Mouse (Mus musculus) lung, postnatal 36 days (tissue): Measurements from ENCODE around the gene Nhlh1.
A peak's percentile ranks its signal among the peaks of the same experiment; 100 is the strongest.

Source experiments
- DNase-seq: peaks from one replicate; pipeline ENCODE4 v3.0.0; 2022; ENCODE audit warnings: mixed read lengths

Gene Nhlh1

GRCm38 (mm10) chr1:172057491-172057921 is at the start of gene Nhlh1:
Nhlh1 (minus strand) TSS chr1:172057573.
- DNase-seq: no peak

GRCm38 (mm10) chr1:172105101-172105500 is 47.7 kb upstream of the Nhlh1 start:
- no peak for DNase-seq

GRCm38 (mm10) chr1:172103619-172104018 is 46.2 kb upstream of the Nhlh1 start:
- DNase-seq: peak; percentile 60

- DNase-seq: no peak
Observed at GRCm38 (mm10) chr1:172099325-172100033, 42.1 kb upstream of the Nhlh1 start.

GRCm38 (mm10) chr1:172095202-172095601 is 37.8 kb upstream of the Nhlh1 start:
- DNase-seq: peak; percentile 36

- no peak for DNase-seq
Observed at GRCm38 (mm10) chr1:172094295-172094694, 36.9 kb upstream of the Nhlh1 start.

- peak; percentile 9 for DNase-seq
Observed at GRCm38 (mm10) chr1:172093522-172093921, 36.1 kb upstream of the Nhlh1 start.

GRCm38 (mm10) chr1:172082899-172083445 is 25.6 kb upstream of the Nhlh1 start:
- DNase-seq: no peak

GRCm38 (mm10) chr1:172082101-172082898 is 24.9 kb upstream of the Nhlh1 start, which contains the start of the genes Copa and Ncstn:
Copa (plus strand) TSS chr1:172082529.
Ncstn (minus strand) TSS chr1:172082795.
- peak; percentile 97 for DNase-seq

- DNase-seq: peak; percentile 14
Observed at GRCm38 (mm10) chr1:172077981-172078380, 20.6 kb upstream of the Nhlh1 start.

- no peak for DNase-seq
Observed at GRCm38 (mm10) chr1:172072604-172073003, 15.2 kb upstream of the Nhlh1 start.

- no peak for DNase-seq
Observed at GRCm38 (mm10) chr1:172071556-172071955, 14.2 kb upstream of the Nhlh1 start.

- DNase-seq: no peak
Observed at GRCm38 (mm10) chr1:172070227-172070626, 12.9 kb upstream of the Nhlh1 start.

- no peak for DNase-seq
Observed at GRCm38 (mm10) chr1:172064613-172065141, 7.3 kb upstream of the Nhlh1 start.

- no peak for DNase-seq
Observed at GRCm38 (mm10) chr1:172063291-172064023, 6.1 kb upstream of the Nhlh1 start.

GRCm38 (mm10) chr1:172062101-172062500 is 4.7 kb upstream of the Nhlh1 start:
- DNase-seq: no peak

GRCm38 (mm10) chr1:172061217-172061616 is 3.8 kb upstream of the Nhlh1 start:
- no peak for DNase-seq

GRCm38 (mm10) chr1:172060659-172061058 is 3.3 kb upstream of the Nhlh1 start:
- DNase-seq: no peak

GRCm38 (mm10) chr1:172058874-172059273 is 1.5 kb upstream of the Nhlh1 start:
- no peak for DNase-seq

GRCm38 (mm10) chr1:172058321-172058720 is 948 bp upstream of the Nhlh1 start:
- no peak for DNase-seq

- no peak for DNase-seq
Observed at GRCm38 (mm10) chr1:172056251-172056650, 1.1 kb downstream of the Nhlh1 start.
